Mouse (Mus musculus) erythroblast, embryonic 14.5 days (primary cell): Measurements from ENCODE around the gene Chrna9. TPM values are rescaled to one million over a fixed set of nuclear protein-coding genes. Genes with fewer than 3 reads are reported as not detected.

Experiments used
- H3K27me3 ChIP-seq: 2 replicates; pipeline ENCODE4 v1.6.1; 2012; ENCODE audit warnings: inconsistent platforms; ENCODE audit not compliant: control insufficient read depth
- H3K36me3 ChIP-seq: 2 replicates; pipeline ENCODE4 v1.6.1; 2012; ENCODE audit warnings: mild to moderate bottlenecking, inconsistent platforms; ENCODE audit not compliant: control insufficient read depth
- H3K4me1 ChIP-seq: 2 replicates; pipeline ENCODE4 v1.6.1; 2012; ENCODE audit warnings: inconsistent platforms; ENCODE audit not compliant: control insufficient read depth
- H3K4me3 ChIP-seq: replicated peaks from 2 replicates; pipeline ENCODE3; 2012; ENCODE audit warnings: moderate library complexity, mild to moderate bottlenecking, inconsistent platforms
- H3K9me3 ChIP-seq: 2 replicates; pipeline ENCODE4 v1.6.1; 2012; ENCODE audit warnings: low read length, inconsistent platforms, mixed read lengths; ENCODE audit not compliant: control insufficient read depth
- GATA1 ChIP-seq: IDR thresholded peaks from 2 replicates; pipeline ENCODE4 v1.6.1; 2012; ENCODE audit warnings: low read length, inconsistent platforms, mixed read lengths
- TAL1 ChIP-seq: IDR thresholded peaks from 3 replicates; pipeline ENCODE4 v1.6.1; 2012; ENCODE audit warnings: low read length, inconsistent platforms, mixed read lengths
- polyA plus RNA-seq: library from polyadenylated mRNA; stranded (reverse); fragments of >175 nt; gene quantifications from 2 replicates; pipeline ENCODE4 v1.2.3, GENCODE M21; 2012

Chrna9 gene
- not detected in 2 replicates for polyA plus RNA-seq

- Histone ChIP-seq H3K4me3 (no peak within 1 kb of the TSS), H3K9me3 (no peaks in the 10 kb centered on the region), H3K36me3 (no peaks in the 10 kb centered on the region), H3K27me3 (no peaks in the 10 kb centered on the region), H3K4me1 (no peaks in the 10 kb centered on the region)
- TF ChIP-seq GATA1 (no peak), TAL1 (no peak)
These were observed at the start of gene Chrna9 for GRCm38 (mm10) chr5:65934783-65935182. Gene Chrna9, plus strand, starts transcription at chr5:65934921.

- no peak overlapping the region for H3K4me3 ChIP-seq
- H3K36me3 ChIP-seq: no peaks in the 10 kb centered on the region
- H3K4me1 ChIP-seq: peaks cover 2% of the 10 kb centered on the region; the same call in 1 of the 2 replicates
- no peaks in the 10 kb centered on the region for H3K9me3 ChIP-seq
- TF ChIP-seq GATA1 (no peak), TAL1 (no peak)
- no peaks in the 10 kb centered on the region for H3K27me3 ChIP-seq
These were observed 48.9 kb upstream of the Chrna9 start for GRCm38 (mm10) chr5:65885699-65886443.

DNA sequence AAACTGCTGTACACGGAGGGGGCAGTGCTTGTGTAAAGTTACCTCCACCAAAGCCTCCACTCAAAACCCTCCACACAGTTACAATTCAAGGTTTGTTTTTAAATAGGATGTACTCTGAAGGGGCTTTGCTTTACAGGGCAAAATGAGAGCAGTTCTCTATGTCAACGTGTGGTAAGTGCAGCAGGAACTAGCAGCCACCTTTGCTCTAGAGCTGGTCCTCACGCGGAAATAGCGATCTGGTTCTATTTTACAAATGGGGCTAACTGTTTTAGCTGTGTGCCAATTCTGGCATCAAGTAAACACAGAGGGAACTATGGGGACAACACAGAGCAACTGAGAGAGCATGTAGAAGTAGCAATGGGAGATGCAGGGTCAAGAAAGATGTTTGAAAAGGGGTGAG, 46.6 kb upstream of the Chrna9 start:
- no peaks in the 10 kb centered on the region for H3K27me3 ChIP-seq
- no peak overlapping the region for H3K4me3 ChIP-seq
- H3K4me1 ChIP-seq: peaks cover 2% of the 10 kb centered on the region; the same call in 1 of the 2 replicates
- H3K9me3 ChIP-seq: no peaks in the 10 kb centered on the region
- H3K36me3 ChIP-seq: no peaks in the 10 kb centered on the region
- TF ChIP-seq GATA1: no peak
- TF ChIP-seq TAL1: no peak

GRCm38 (mm10) chr5:65888998-65889397, 45.7 kb upstream of the Chrna9 start:
- H3K4me3 ChIP-seq: no peak overlapping the region
- H3K9me3 ChIP-seq: no peaks in the 10 kb centered on the region
- H3K27me3 ChIP-seq: no peaks in the 10 kb centered on the region
- no peak for TF ChIP-seq TAL1
- TF ChIP-seq GATA1: no peak
- peaks cover 2% of the 10 kb centered on the region; the same call in 1 of the 2 replicates for H3K4me1 ChIP-seq
- no peaks in the 10 kb centered on the region for H3K36me3 ChIP-seq

- TF ChIP-seq GATA1 (no peak), TAL1 (no peak)
- Histone ChIP-seq H3K4me3 (no peak overlapping the region), H3K9me3 (no peaks in the 10 kb centered on the region), H3K27me3 (no peaks in the 10 kb centered on the region), H3K4me1 (peaks cover 2% of the 10 kb centered on the region; the same call in 1 of the 2 replicates), H3K36me3 (no peaks in the 10 kb centered on the region)
These were observed 43.4 kb upstream of the Chrna9 start for GRCm38 (mm10) chr5:65891251-65891826.

GRCm38 (mm10) chr5:65895121-65895692, 39.5 kb upstream of the Chrna9 start:
- Histone ChIP-seq H3K4me3 (no peak overlapping the region), H3K4me1 (peaks cover 1% of the 10 kb centered on the region; the same call in 1 of the 2 replicates), H3K27me3 (no peaks in the 10 kb centered on the region), H3K9me3 (no peaks in the 10 kb centered on the region), H3K36me3 (no peaks in the 10 kb centered on the region)
- TF ChIP-seq GATA1: no peak
- no peak for TF ChIP-seq TAL1

DNA sequence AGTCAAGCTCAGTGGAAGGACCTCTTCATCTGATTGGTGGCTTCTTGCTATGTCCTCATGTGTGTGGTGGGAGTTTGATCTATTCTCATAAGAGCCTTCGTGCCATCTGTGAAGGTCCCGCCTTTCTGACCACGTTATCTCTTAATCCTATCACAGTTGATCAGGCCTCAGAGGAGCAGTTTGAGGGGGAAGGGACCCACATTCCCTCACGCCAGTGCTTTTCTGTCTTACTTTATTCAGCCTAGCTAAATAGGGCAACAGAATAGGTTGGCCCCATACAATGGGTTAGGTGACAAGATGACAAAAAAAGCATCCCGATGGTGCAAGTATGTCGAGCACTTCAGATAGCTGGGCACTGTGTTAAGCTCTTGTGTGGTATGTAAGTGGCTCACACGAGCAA, 39.0 kb upstream of the Chrna9 start:
- Histone ChIP-seq H3K36me3 (no peaks in the 10 kb centered on the region), H3K4me3 (no peak overlapping the region), H3K9me3 (no peaks in the 10 kb centered on the region), H3K4me1 (peaks cover 3% of the 10 kb centered on the region; the same call in 1 of the 2 replicates), H3K27me3 (no peaks in the 10 kb centered on the region)
- TF ChIP-seq TAL1 (no peak), GATA1 (no peak)

DNA sequence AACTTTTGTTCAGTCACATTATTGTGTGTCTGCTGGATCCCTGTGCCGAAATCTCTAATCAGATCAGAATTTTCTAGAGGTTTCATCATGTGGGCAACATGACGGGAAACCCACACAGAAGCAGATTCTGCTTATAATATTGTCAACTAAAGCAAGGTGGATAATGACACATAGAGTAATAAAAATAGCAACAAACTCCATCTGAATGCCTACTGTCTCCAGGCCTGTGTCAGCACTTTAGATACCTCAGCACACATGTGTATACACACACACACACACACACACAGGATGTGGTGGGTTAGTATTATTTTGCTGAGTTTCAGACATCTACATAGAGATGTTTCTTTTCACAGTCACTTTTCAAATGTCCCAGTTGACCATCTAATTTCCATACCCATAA, 37.0 kb upstream of the Chrna9 start:
- Histone ChIP-seq H3K4me1 (peaks cover 5% of the 10 kb centered on the region), H3K4me3 (no peak overlapping the region), H3K9me3 (no peaks in the 10 kb centered on the region), H3K36me3 (no peaks in the 10 kb centered on the region), H3K27me3 (no peaks in the 10 kb centered on the region)
- TF ChIP-seq TAL1: no peak
- TF ChIP-seq GATA1: no peak

DNA sequence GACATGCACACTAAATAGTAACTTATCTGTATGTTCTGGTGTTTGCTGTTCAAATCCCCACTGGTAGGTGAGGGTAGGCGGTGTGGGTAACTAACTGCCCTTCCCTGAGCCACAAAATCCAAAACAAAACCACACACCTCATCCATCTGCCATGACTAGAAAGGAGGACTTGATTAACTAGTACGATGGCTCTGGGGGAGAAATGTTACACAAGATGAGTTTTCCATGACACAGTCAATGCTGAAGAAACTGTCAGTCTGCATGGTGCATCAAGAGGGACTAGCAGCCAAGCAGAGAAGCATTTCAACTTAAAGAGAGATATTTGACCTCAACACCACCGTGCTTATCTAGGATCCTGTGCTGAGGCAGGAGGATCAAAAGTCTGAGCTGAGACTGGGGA, 36.0 kb upstream of the Chrna9 start:
- H3K9me3 ChIP-seq: peaks cover 7% of the 10 kb centered on the region
- no peak for TF ChIP-seq TAL1
- TF ChIP-seq GATA1: no peak
- H3K4me3 ChIP-seq: no peak overlapping the region
- no peaks in the 10 kb centered on the region for H3K27me3 ChIP-seq
- H3K36me3 ChIP-seq: no peaks in the 10 kb centered on the region
- peaks cover 5% of the 10 kb centered on the region for H3K4me1 ChIP-seq
